Mouse (Mus musculus): ENCODE data around the gene Smad3. TPM values are rescaled to one million over a fixed set of nuclear protein-coding genes. Genes with fewer than 3 reads are reported as not detected.

The Smad3 gene
- polyA plus RNA-seq, 1 experiment, result 21.6 TPM

- Histone ChIP-seq H3K36me3 (ENCODE audit: control insufficient read depth, insufficient read depth, low read length) (peaks cover 32% of the 10 kb centered on the region), H3K27me3 (ENCODE audit: control insufficient read depth, insufficient read depth, low read length) (no peaks in the 10 kb centered on the region), H3K4me3 (ENCODE audit: low read depth, low read length) (no peak overlapping the region), H3K4me1 (ENCODE audit: control insufficient read depth, insufficient read depth, insufficient read length, low read length) (peaks cover 15% of the 10 kb centered on the region), H3K27ac (ENCODE audit: insufficient read depth, low read depth, low read length) (no peak overlapping the region)
- 86% methylated on average over 2 of the region's 2 CpGs for whole genome bisulfite sequencing
- TF ChIP-seq CTCF (IDR thresholded peaks at IDR 0.05; ENCODE audit: extremely low read depth, insufficient read length, insufficient replicate concordance, low read depth, low read length) (no peak), POLR2A (IDR thresholded peaks at IDR 0.05; ENCODE audit: low read depth, low read length) (no peak)
Measured at GRCm38 (mm10) chr9:63617967-63618366, 139.8 kb downstream of the Smad3 start.

DNA sequence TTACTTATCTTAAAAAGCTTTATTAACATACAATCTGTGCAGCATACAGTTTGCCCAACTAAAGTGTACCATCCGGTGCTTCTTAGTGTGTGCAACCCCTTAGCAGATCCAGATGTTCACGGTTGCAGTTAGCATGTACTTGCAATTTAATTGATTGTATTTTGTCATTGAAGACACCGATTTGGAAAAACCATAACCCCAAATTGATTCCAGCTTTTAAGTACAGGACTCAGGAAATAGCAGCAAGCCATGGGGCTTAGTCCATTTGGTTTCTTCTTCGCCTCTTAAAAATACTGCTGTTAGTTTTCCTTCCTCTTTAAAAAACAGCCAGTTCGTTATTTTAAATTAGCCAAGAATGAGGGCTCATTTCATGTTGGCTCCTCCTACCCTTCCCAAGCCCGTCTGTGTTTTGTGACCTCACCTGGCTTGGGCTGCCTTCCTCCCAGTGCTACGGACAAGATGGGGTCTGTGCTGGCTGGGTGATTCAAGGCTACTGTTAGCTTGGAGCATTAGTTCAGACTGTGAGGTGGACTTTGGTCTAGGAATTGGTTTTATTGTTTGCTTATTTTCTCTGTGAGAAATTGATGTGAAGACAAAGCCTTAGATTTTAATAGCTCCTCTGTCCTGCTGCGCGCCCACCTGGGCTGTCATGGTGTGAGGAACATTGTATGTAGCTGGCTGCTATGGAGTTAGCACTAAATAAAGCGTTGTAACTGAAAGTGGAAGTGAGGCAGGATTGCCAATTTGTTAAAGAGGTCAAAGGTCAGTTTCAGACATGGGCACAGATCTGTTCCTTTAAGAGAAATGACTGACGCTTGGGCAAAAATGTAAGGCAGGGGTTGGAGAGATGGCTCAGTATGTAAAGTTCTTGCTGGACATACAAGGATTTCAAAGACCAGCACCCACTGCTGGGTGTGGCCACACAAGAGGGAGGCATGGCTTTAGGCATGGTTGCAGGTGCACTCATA lies 143.5 kb downstream of the Smad3 start:
- 23% methylated on average over 11 of the region's 11 CpGs for WGBS
- no peaks in the 10 kb centered on the region for H3K27me3 ChIP-seq (ENCODE audit: control insufficient read depth, insufficient read depth, low read length)
- peak overlapping the region; percentile 48 for H3K4me3 ChIP-seq (ENCODE audit: low read depth, low read length)
- H3K4me1 ChIP-seq (ENCODE audit: control insufficient read depth, insufficient read depth, insufficient read length, low read length), result peaks cover 24% of the 10 kb centered on the region
- peak overlapping the region; percentile 93 for H3K27ac ChIP-seq (ENCODE audit: insufficient read depth, low read depth, low read length)
- TF ChIP-seq CTCF (IDR thresholded peaks at IDR 0.05; ENCODE audit: extremely low read depth, insufficient read length, insufficient replicate concordance, low read depth, low read length) (no peak), POLR2A (IDR thresholded peaks at IDR 0.05; ENCODE audit: low read depth, low read length) (no peak)
- peaks cover 12% of the 10 kb centered on the region for H3K36me3 ChIP-seq (ENCODE audit: control insufficient read depth, insufficient read depth, low read length)

DNA sequence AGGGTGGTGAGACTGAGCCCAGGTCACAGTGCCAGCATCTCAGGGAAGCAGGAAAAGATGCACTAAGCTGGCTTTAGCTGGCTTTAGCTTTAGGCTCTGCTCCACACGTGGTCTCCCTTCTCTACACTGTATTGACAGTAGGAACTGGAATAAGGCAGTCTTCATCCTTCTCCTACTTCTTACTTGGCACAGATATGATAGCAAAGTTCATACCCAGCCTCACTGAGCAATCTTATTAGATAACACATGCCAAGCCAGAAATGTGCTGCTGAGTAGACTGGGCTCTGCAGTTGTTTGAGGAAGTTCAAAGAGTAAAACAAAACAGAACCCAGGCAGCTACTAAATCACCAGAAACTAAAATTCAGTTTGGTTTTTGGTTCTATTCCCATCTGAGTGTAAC lies 144.2 kb downstream of the Smad3 start:
- H3K4me3 ChIP-seq (ENCODE audit: low read depth, low read length), result no peak overlapping the region
- WGBS, result 7% methylated on average over 1 of the region's 1 CpGs
- peaks cover 12% of the 10 kb centered on the region for H3K36me3 ChIP-seq (ENCODE audit: control insufficient read depth, insufficient read depth, low read length)
- peaks cover 24% of the 10 kb centered on the region for H3K4me1 ChIP-seq (ENCODE audit: control insufficient read depth, insufficient read depth, insufficient read length, low read length)
- no peak for TF ChIP-seq CTCF (IDR thresholded peaks at IDR 0.05; ENCODE audit: extremely low read depth, insufficient read length, insufficient replicate concordance, low read depth, low read length)
- TF ChIP-seq POLR2A (IDR thresholded peaks at IDR 0.05; ENCODE audit: low read depth, low read length), result no peak
- peak overlapping the region; percentile 93 for H3K27ac ChIP-seq (ENCODE audit: insufficient read depth, low read depth, low read length)
- H3K27me3 ChIP-seq (ENCODE audit: control insufficient read depth, insufficient read depth, low read length), result no peaks in the 10 kb centered on the region

GRCm38 (mm10) chr9:63612565-63613515 lies 145.0 kb downstream of the Smad3 start:
- H3K4me3 ChIP-seq (ENCODE audit: low read depth, low read length), result no peak overlapping the region
- H3K27ac ChIP-seq (ENCODE audit: insufficient read depth, low read depth, low read length), result peak overlapping the region; percentile 86
- TF ChIP-seq CTCF (IDR thresholded peaks at IDR 0.05; ENCODE audit: extremely low read depth, insufficient read length, insufficient replicate concordance, low read depth, low read length) (peak; percentile 26; the same call in 1 of the 2 replicates), POLR2A (IDR thresholded peaks at IDR 0.05; ENCODE audit: low read depth, low read length) (no peak)
- no peaks in the 10 kb centered on the region for H3K27me3 ChIP-seq (ENCODE audit: control insufficient read depth, insufficient read depth, low read length)
- peaks cover 11% of the 10 kb centered on the region for H3K36me3 ChIP-seq (ENCODE audit: control insufficient read depth, insufficient read depth, low read length)
- 29% methylated on average over 16 of the region's 16 CpGs for WGBS
- H3K4me1 ChIP-seq (ENCODE audit: control insufficient read depth, insufficient read depth, insufficient read length, low read length), result peaks cover 24% of the 10 kb centered on the region

GRCm38 (mm10) chr9:63611967-63612366 lies 145.8 kb downstream of the Smad3 start:
- TF ChIP-seq CTCF (IDR thresholded peaks at IDR 0.05; ENCODE audit: extremely low read depth, insufficient read length, insufficient replicate concordance, low read depth, low read length), result no peak
- TF ChIP-seq POLR2A (IDR thresholded peaks at IDR 0.05; ENCODE audit: low read depth, low read length), result no peak
- H3K27ac ChIP-seq (ENCODE audit: insufficient read depth, low read depth, low read length), result no peak overlapping the region
- no peak overlapping the region for H3K4me3 ChIP-seq (ENCODE audit: low read depth, low read length)
- H3K36me3 ChIP-seq (ENCODE audit: control insufficient read depth, insufficient read depth, low read length), result peaks cover 4% of the 10 kb centered on the region; the same call in 1 of the 2 replicates
- 65% methylated on average over 5 of the region's 5 CpGs for whole genome bisulfite sequencing
- H3K4me1 ChIP-seq (ENCODE audit: control insufficient read depth, insufficient read depth, insufficient read length, low read length), result peaks cover 24% of the 10 kb centered on the region
- H3K27me3 ChIP-seq (ENCODE audit: control insufficient read depth, insufficient read depth, low read length), result no peaks in the 10 kb centered on the region

GRCm38 (mm10) chr9:63610841-63611366 lies 146.9 kb downstream of the Smad3 start:
- H3K27me3 ChIP-seq (ENCODE audit: control insufficient read depth, insufficient read depth, low read length), result no peaks in the 10 kb centered on the region
- 73% methylated on average over 13 of the region's 13 CpGs for WGBS
- no peak overlapping the region for H3K27ac ChIP-seq (ENCODE audit: insufficient read depth, low read depth, low read length)
- H3K4me1 ChIP-seq (ENCODE audit: control insufficient read depth, insufficient read depth, insufficient read length, low read length), result peaks cover 24% of the 10 kb centered on the region
- TF ChIP-seq POLR2A (IDR thresholded peaks at IDR 0.05; ENCODE audit: low read depth, low read length) (no peak), CTCF (IDR thresholded peaks at IDR 0.05; ENCODE audit: extremely low read depth, insufficient read length, insufficient replicate concordance, low read depth, low read length) (no peak)
- no peak overlapping the region for H3K4me3 ChIP-seq (ENCODE audit: low read depth, low read length)
- no peaks in the 10 kb centered on the region for H3K36me3 ChIP-seq (ENCODE audit: control insufficient read depth, insufficient read depth, low read length)

Data from small intestine, adult 2 months (tissue).